Mouse (Mus musculus) embryonic facial prominence, embryonic 10.5 days (tissue): Measurements from ENCODE around the gene Col4a1. TPM values are rescaled to one million over a fixed set of nuclear protein-coding genes. Genes with fewer than 3 reads are reported as not detected.
A peak's percentile ranks its signal among the peaks of the same experiment; 100 is the strongest.

Experiments used
- DNase-seq: peaks from one replicate; pipeline ENCODE4 v3.0.0-alpha.2; 2017; ENCODE audit warnings: low spot score
- H3K27ac ChIP-seq: fragments of 300-500 bp; sonication (generic); replicated peaks from 2 replicates; pipeline ENCODE4 v1.5.1; 2016; ENCODE audit warnings: mild to moderate bottlenecking
- H3K27me3 ChIP-seq: fragments of 300-500 bp; sonication (generic); replicated peaks from 2 replicates; pipeline ENCODE4 v1.6.1; 2016; ENCODE audit warnings: low read depth, mild to moderate bottlenecking; ENCODE audit not compliant: poor library complexity, severe bottlenecking
- H3K36me3 ChIP-seq: fragments of 300-500 bp; sonication (generic); replicated peaks from 2 replicates; pipeline ENCODE4 v1.6.1; 2016; ENCODE audit warnings: mild to moderate bottlenecking, moderate library complexity
- H3K4me1 ChIP-seq: fragments of 300-500 bp; sonication (generic); 2 replicates; pipeline ENCODE4 v1.6.1; 2016
- H3K4me3 ChIP-seq: fragments of 300-500 bp; sonication (generic); 2 replicates; pipeline ENCODE4 v1.5.1; 2016; ENCODE audit warnings: mild to moderate bottlenecking, moderate library complexity
- H3K9me3 ChIP-seq: fragments of 300-500 bp; sonication (generic); 2 replicates; pipeline ENCODE4 v1.6.1; 2016; ENCODE audit warnings: mild to moderate bottlenecking
- WGBS: fragments of 180-500 bp; shearing (Covaris S2); methylation state at CpG from one replicate; pipeline ENCODE4 v1.1.7; 2016; 5-methylcytosine and 5-hydroxymethylcytosine counted together
- polyA plus RNA-seq: library from polyadenylated mRNA; unstranded; fragments of >200 nt; fragmentation: Nextera tagmentation; extraction: Ambion mirVana; gene quantifications from 2 replicates; pipeline ENCODE4 v1.2.1, GENCODE M21; 2016

The Col4a1 gene
- polyA plus RNA-seq, 1 experiment from 2014 or later, result 138 TPM

DNA sequence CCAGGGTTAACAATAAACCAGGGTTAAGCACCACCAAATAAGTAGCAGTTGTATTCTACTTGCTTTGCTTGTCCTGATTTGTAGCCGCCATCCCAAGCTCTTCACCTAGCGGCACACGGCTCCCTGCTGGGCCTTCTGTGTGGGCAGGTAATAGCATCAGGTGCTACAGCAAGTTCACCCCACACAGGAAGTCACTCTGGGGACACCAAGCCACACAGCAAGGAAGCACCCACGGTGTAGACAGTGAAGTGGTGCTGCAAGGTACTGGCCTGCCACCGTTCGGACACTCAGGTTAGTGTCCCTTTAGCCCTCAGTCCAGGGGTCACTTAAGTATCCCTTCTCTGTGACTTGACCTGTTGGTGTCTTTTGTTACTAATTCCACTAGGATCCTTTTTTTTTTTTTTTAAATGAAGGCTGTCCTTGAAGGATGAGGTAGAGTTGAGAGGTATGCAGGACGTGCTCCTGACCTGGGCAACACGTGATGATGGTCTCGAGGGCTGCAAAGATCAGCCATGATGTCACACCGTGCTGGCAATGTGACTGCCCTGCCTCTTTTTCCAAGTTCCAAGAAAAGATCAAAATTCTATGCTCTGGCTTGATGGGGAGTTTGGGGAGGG is 57.6 kb downstream of the Col4a1 start:
- H3K27ac ChIP-seq, result no peak overlapping the region
- no peak for DNase-seq
- H3K9me3 ChIP-seq, result no peaks in the 10 kb centered on the region
- H3K4me1 ChIP-seq, result peaks cover 42% of the 10 kb centered on the region
- no peaks in the 10 kb centered on the region for H3K27me3 ChIP-seq
- WGBS, result 83% methylated on average over 10 of the region's 10 CpGs
- H3K36me3 ChIP-seq, result no peaks in the 10 kb centered on the region
- no peak overlapping the region for H3K4me3 ChIP-seq

DNA sequence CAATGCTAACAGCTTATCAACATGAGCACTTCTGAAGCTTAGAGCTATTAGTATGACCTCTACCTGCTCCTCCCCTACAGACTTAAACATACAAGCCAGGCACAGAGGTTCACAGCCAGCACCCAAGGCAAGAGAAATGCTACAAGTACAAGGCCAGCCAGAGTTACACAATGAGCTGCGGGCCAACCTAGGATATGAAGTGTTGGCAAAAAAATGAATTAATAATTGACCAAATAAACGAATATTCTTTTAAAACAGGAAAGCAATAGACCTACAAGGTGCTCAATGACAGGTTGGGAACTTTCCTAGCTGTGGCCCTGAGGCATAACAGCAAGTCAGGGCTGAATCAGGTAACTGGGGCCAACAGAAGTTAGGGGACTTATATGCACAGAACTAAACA is 58.1 kb downstream of the Col4a1 start:
- Histone ChIP-seq H3K4me1 (peaks cover 41% of the 10 kb centered on the region), H3K9me3 (no peaks in the 10 kb centered on the region), H3K27ac (no peak overlapping the region), H3K27me3 (no peaks in the 10 kb centered on the region), H3K4me3 (no peak overlapping the region), H3K36me3 (no peaks in the 10 kb centered on the region)
- DNase-seq, result no peak
- WGBS, result 83% methylated on average over 2 of the region's 2 CpGs

- no peaks in the 10 kb centered on the region for H3K9me3 ChIP-seq
- no peaks in the 10 kb centered on the region for H3K36me3 ChIP-seq
- no peak overlapping the region for H3K27ac ChIP-seq
- H3K4me1 ChIP-seq, result peaks cover 43% of the 10 kb centered on the region
- no peaks in the 10 kb centered on the region for H3K27me3 ChIP-seq
- peak; percentile 85 for DNase-seq
- no peak overlapping the region for H3K4me3 ChIP-seq
- WGBS, result 69% methylated on average over 1 of the region's 1 CpGs
These were observed 59.1 kb downstream of the Col4a1 start for GRCm38 (mm10) chr8:11253556-11253955.

GRCm38 (mm10) chr8:11253041-11253440 is 59.6 kb downstream of the Col4a1 start:
- 92% methylated on average over 10 of the region's 10 CpGs for WGBS
- H3K4me1 ChIP-seq, result peaks cover 40% of the 10 kb centered on the region
- H3K36me3 ChIP-seq, result no peaks in the 10 kb centered on the region
- H3K27ac ChIP-seq, result no peak overlapping the region
- no peak for DNase-seq
- no peak overlapping the region for H3K4me3 ChIP-seq
- no peaks in the 10 kb centered on the region for H3K27me3 ChIP-seq
- H3K9me3 ChIP-seq, result no peaks in the 10 kb centered on the region

- Histone ChIP-seq H3K27ac (no peak overlapping the region), H3K4me3 (no peak overlapping the region), H3K9me3 (no peaks in the 10 kb centered on the region), H3K36me3 (0 out of 2 replicates have a peak, but pooled peaks cover under 1% of the 10 kb centered on the region), H3K27me3 (no peaks in the 10 kb centered on the region), H3K4me1 (peaks cover 32% of the 10 kb centered on the region)
- WGBS, result 71% methylated on average over 7 of the region's 7 CpGs
- DNase-seq, result no peak
These were observed 60.3 kb downstream of the Col4a1 start for GRCm38 (mm10) chr8:11252235-11252774.

DNA sequence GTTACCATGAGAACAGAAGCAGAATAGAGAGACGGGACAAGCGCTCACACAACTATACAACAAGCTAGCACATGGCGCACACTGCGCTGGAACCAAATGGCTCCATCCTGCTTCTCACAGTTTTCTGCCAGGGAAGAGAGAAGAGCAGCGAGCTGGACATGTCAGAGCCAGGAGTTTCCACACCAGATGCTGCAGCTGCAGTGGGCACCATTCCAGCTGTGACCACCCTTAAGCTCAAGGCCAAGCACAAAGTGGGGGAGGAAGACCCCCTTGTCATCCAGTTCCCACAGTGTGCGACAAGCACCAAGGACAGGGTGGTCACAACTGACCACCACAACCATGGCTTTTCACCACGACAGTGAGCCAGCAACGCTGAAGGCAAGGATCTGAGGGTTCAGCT is 62.5 kb downstream of the Col4a1 start:
- DNase-seq, result no peak
- H3K36me3 ChIP-seq, result peaks cover 20% of the 10 kb centered on the region
- H3K27ac ChIP-seq, result no peak overlapping the region
- no peaks in the 10 kb centered on the region for H3K9me3 ChIP-seq
- WGBS, result 88% methylated on average over 8 of the region's 8 CpGs
- peaks cover 24% of the 10 kb centered on the region for H3K4me1 ChIP-seq
- H3K4me3 ChIP-seq, result no peak overlapping the region
- H3K27me3 ChIP-seq, result no peaks in the 10 kb centered on the region

GRCm38 (mm10) chr8:11249541-11250058 is 63.0 kb downstream of the Col4a1 start:
- H3K4me3 ChIP-seq, result no peak overlapping the region

DNA sequence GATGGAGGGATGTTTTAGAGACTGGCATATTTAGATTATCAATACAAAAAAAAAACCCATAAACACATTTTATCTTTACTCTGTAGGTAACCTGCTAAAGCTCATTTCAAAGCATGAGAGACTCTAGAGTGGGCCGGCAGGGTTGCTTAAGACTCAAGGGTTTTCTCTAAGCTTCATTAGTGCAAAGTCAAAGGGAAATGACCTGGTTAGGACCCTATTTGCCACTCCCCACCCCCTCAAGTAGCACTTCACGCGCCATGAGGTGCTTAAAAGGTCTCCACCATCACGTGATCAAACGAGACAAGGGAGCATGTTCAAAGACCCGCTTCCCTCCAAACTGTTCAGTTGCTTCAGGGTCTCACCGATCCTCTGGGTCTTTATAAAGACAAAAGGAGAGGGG is 63.9 kb downstream of the Col4a1 start:
- Histone ChIP-seq H3K4me1 (peaks cover 24% of the 10 kb centered on the region), H3K9me3 (no peaks in the 10 kb centered on the region), H3K4me3 (no peak overlapping the region), H3K36me3 (peaks cover 34% of the 10 kb centered on the region), H3K27me3 (no peaks in the 10 kb centered on the region), H3K27ac (0 out of 2 replicates have a peak overlapping the region, but pooled peaks have one; percentile 15)
- WGBS, result 59% methylated on average over 7 of the region's 7 CpGs
- DNase-seq, result no peak

More at GRCm38 (mm10) chr8:11249541-11250058, 63.0 kb downstream of the Col4a1 start:
- Histone ChIP-seq H3K27me3 (no peaks in the 10 kb centered on the region), H3K9me3 (no peaks in the 10 kb centered on the region), H3K4me1 (peaks cover 24% of the 10 kb centered on the region), H3K36me3 (peaks cover 25% of the 10 kb centered on the region), H3K27ac (no peak overlapping the region)
- 89% methylated on average over 7 of the region's 7 CpGs for WGBS
- DNase-seq, result no peak

DNA sequence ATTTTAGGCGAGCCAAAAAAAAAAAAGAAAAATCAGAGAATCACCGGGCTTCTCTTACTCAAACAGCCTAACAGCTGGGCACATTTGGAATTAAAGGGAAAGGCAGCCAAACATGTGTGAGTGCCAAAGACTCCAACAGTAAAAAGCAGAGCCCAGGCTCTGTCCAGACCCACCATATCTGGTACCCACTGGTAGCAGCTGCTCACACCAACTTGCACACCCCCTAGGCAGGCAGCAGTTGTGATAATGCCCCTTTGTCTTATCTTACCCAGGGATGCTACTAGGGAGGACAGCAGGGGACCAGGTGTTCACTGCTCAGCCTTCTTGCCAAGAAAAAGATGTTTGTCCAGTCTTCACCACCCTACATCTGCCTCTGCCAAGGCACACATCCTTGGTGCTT is 71.1 kb downstream of the Col4a1 start:
- Histone ChIP-seq H3K4me3 (no peak overlapping the region), H3K4me1 (0 out of 2 replicates have a peak, but pooled peaks cover 3% of the 10 kb centered on the region), H3K36me3 (peaks cover 97% of the 10 kb centered on the region), H3K27me3 (no peaks in the 10 kb centered on the region), H3K27ac (no peak overlapping the region), H3K9me3 (no peaks in the 10 kb centered on the region)
- DNase-seq, result no peak
- WGBS, result 78% methylated on average over 2 of the region's 2 CpGs

DNA sequence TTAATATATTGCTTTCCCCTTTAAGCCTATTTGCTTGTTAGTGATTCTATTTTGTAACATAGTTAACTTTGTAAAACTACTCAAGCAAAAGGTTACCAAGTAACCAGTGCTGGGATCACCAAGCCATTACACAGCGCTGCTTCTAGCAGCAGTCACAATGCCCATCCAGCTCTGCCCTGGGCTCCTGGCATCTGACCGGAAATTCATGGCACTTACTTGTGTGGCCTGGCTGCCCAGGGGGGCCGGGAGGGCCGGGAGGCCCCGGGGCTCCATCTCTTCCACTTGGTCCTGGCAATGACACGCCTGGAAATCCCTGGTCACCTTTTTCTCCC is 77.8 kb downstream of the Col4a1 start:
- H3K27ac ChIP-seq, result no peak overlapping the region
- H3K36me3 ChIP-seq, result peaks cover 96% of the 10 kb centered on the region
- 93% methylated on average over 6 of the region's 6 CpGs for WGBS

GRCm38 (mm10) chr8:11234151-11234878 is 78.3 kb downstream of the Col4a1 start:
- peaks cover 96% of the 10 kb centered on the region for H3K36me3 ChIP-seq
- H3K4me1 ChIP-seq, result no peaks in the 10 kb centered on the region
- 76% methylated on average over 10 of the region's 10 CpGs for WGBS
- H3K27ac ChIP-seq, result no peak overlapping the region
- H3K4me3 ChIP-seq, result no peak overlapping the region
- H3K9me3 ChIP-seq, result no peaks in the 10 kb centered on the region
- no peaks in the 10 kb centered on the region for H3K27me3 ChIP-seq
- no peak for DNase-seq

More for the DNA sequence above, 77.8 kb downstream of the Col4a1 start:
- H3K4me3 ChIP-seq, result no peak overlapping the region
- no peaks in the 10 kb centered on the region for H3K4me1 ChIP-seq
- no peaks in the 10 kb centered on the region for H3K27me3 ChIP-seq
- no peak for DNase-seq
- no peaks in the 10 kb centered on the region for H3K9me3 ChIP-seq

GRCm38 (mm10) chr8:11233009-11233408 is 79.6 kb downstream of the Col4a1 start:
- Histone ChIP-seq H3K9me3 (no peaks in the 10 kb centered on the region), H3K27ac (no peak overlapping the region), H3K4me1 (no peaks in the 10 kb centered on the region), H3K36me3 (peaks cover 94% of the 10 kb centered on the region), H3K27me3 (no peaks in the 10 kb centered on the region), H3K4me3 (no peak overlapping the region)
- no peak for DNase-seq
- WGBS, result 89% methylated on average over 4 of the region's 4 CpGs

DNA sequence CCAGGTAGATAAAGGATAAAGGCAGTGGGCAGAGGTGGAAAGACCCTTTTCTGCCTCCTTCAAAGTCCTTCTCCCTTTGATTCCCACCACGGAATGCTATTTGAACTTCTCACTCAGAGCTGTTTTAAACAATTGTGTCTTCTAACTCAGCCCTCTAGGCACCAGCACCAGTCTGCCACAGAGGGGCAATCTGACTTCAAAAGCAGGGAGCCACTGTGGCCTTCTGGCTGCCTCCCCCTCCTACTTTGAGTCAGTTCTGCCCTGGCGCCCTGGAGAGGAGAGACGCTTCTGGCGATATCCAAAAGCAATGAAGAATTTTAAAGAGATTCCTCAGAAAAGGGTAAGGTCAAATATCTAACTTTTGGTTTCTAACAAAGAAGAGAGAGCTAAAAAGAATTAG is 82.3 kb downstream of the Col4a1 start:
- H3K9me3 ChIP-seq, result no peaks in the 10 kb centered on the region
- no peak overlapping the region for H3K27ac ChIP-seq
- H3K36me3 ChIP-seq, result peaks cover 92% of the 10 kb centered on the region
- H3K4me3 ChIP-seq, result no peak overlapping the region
- H3K4me1 ChIP-seq, result peaks cover 3% of the 10 kb centered on the region; the same call in 1 of the 2 replicates
- no peak for DNase-seq
- 60% methylated on average over 4 of the region's 4 CpGs for WGBS
- no peaks in the 10 kb centered on the region for H3K27me3 ChIP-seq
